Mouse (Mus musculus): ENCODE results near the gene Ckap5. TPM values are rescaled to one million over a fixed set of nuclear protein-coding genes. Genes with fewer than 3 reads are reported as not detected.
A peak's percentile ranks its signal among the peaks of the same experiment; 100 is the strongest.

Gene Ckap5
- polyA plus RNA-seq, 1 experiment from 2014 or later: 64.1 TPM

DNA sequence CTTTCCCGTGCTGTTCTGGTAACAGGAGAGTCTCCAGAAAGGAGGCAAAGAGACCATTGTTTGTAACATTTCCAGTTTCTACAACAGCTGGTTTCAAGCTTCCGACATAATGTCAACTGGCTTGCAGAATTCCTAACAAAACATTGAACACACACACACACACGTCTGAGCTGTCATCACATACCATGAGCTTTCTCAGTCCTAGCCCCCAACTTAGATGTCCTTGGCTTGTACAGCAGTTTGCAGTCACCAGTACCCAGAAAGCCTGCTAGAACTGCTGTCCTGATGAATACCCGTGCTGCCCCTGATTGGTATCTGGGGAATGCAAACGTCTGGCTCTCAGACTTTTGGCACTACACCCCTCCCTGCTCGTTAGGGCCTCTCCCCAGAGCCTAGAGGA is 129.3 kb downstream of the Ckap5 start:
- H3K9ac ChIP-seq (ENCODE audit: low read length): no peak overlapping the region
- H3K27me3 ChIP-seq (ENCODE audit: control insufficient read depth, insufficient read depth, low read length): no peaks in the 10 kb centered on the region
- no peaks in the 10 kb centered on the region for H3K9me3 ChIP-seq (replicated peaks; ENCODE audit: control insufficient read depth, low read length)
- no peak overlapping the region for H3K4me2 ChIP-seq (ENCODE audit: low read depth, low read length)
- H3K4me1 ChIP-seq (ENCODE audit: control insufficient read depth, insufficient read depth, low read length): peaks cover 10% of the 10 kb centered on the region; the same call in 1 of the 2 replicates
- peaks cover 15% of the 10 kb centered on the region; the same call in 1 of the 2 replicates for H3K36me3 ChIP-seq (ENCODE audit: control insufficient read depth, insufficient read depth, low read length)
- WGBS: 54% methylated on average over 6 of the region's 6 CpGs
- no peak overlapping the region for H3K4me3 ChIP-seq (replicated peaks; ENCODE audit: low read length)
- ATAC-seq (ENCODE audit: insufficient read depth, low FRiP score): no peak
- peak overlapping the region; percentile 34 for H3K27ac ChIP-seq (ENCODE audit: low read length)

DNA sequence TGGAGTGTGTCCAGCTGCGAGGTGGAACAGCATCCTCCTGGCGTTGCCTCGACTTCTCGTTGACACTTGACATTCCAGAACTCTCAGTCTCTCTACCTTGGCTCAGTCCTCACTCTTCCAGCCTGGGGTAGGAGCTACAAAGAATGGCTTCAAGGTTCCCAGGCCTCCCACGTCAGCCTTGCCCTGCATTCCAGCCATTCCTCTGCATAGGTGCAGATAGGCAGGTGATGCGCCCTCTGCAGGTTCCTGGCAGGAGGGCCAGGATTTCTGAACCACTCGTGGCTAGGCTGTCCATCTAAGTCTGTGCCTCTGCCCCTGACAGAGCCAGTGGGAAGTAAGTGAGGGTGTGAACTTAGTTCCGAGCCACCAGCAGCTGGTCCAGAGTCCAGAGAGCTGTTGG is 130.2 kb downstream of the Ckap5 start:
- Histone ChIP-seq H3K27me3 (ENCODE audit: control insufficient read depth, insufficient read depth, low read length) (no peaks in the 10 kb centered on the region), H3K9ac (ENCODE audit: low read length) (no peak overlapping the region), H3K27ac (ENCODE audit: low read length) (no peak overlapping the region), H3K36me3 (ENCODE audit: control insufficient read depth, insufficient read depth, low read length) (peaks cover 15% of the 10 kb centered on the region; the same call in 1 of the 2 replicates), H3K9me3 (replicated peaks; ENCODE audit: control insufficient read depth, low read length) (no peaks in the 10 kb centered on the region), H3K4me1 (ENCODE audit: control insufficient read depth, insufficient read depth, low read length) (peaks cover 2% of the 10 kb centered on the region; the same call in 1 of the 2 replicates), H3K4me2 (ENCODE audit: low read depth, low read length) (no peak overlapping the region), H3K4me3 (replicated peaks; ENCODE audit: low read length) (no peak overlapping the region)
- WGBS: 47% methylated on average over 8 of the region's 8 CpGs
- ATAC-seq (ENCODE audit: insufficient read depth, low FRiP score): 0 out of 2 replicates have a peak, but pooled peaks have one; percentile 8

DNA sequence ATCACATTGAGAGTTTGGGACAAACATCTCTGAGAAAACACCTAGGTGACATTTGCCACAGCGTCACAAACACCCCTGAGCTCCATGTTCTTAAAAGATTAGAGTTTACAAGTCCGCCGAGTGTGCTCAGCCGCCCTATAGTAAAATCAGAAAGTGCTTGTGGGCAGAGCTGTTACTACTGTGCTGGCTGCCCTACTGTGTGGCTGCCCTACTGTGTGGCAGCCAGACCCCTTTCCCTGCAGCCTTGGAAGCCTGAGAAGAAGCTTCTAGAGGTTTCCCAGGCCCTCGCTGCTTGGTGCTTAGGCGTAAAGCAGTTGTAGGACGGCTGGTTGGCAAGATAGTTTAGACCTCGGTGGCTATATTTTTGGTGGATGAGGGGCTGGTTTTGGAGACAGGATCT is 133.1 kb downstream of the Ckap5 start:
- Histone ChIP-seq H3K36me3 (ENCODE audit: control insufficient read depth, insufficient read depth, low read length) (peaks cover 12% of the 10 kb centered on the region; the same call in 1 of the 2 replicates), H3K9ac (ENCODE audit: low read length) (no peak overlapping the region)
- WGBS: 95% methylated on average over 8 of the region's 8 CpGs

DNA sequence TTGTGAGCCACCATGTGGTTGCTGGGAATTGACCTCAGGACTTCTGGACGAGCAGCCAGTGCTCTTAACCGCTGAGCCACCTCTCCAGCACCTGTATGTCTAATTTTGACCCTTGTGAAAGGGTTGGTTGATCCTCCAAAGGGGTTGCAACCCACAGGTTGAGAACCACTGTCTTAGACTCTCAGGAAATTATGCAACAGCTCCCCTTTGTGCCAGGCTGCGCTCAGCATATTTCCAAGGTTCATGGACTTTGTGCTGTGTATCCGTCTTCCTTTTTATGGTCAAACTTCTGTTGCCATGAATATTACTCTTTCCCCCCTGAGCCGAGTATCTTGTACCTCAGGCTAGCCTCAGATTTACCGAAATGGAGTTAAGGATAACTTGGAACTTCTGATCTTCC is 134.4 kb downstream of the Ckap5 start:
- 90% methylated on average over 6 of the region's 6 CpGs for WGBS

More for the DNA sequence above, 133.1 kb downstream of the Ckap5 start:
- Histone ChIP-seq H3K9me3 (replicated peaks; ENCODE audit: control insufficient read depth, low read length) (no peaks in the 10 kb centered on the region), H3K27ac (ENCODE audit: low read length) (no peak overlapping the region), H3K4me1 (ENCODE audit: control insufficient read depth, insufficient read depth, low read length) (no peaks in the 10 kb centered on the region), H3K4me2 (ENCODE audit: low read depth, low read length) (no peak overlapping the region), H3K4me3 (replicated peaks; ENCODE audit: low read length) (no peak overlapping the region), H3K27me3 (ENCODE audit: control insufficient read depth, insufficient read depth, low read length) (no peaks in the 10 kb centered on the region)
- ATAC-seq (ENCODE audit: insufficient read depth, low FRiP score): no peak

DNA sequence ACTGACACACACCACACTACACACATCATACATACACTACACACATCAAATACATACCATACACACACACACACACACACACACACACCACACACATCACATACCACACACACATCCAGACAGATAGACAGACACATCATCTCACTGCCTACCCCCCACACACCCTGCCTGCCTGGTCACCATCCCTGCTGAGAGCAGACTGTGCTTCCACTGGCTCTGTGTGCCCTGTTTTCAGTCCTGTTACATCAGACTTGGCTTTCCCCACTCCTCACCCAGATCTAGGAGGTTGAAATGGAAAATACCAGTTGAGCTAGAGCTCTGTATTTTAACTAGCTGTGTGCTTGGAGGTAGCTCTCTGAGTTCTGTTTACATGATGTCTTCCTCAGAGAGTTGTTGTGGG is 138.2 kb downstream of the Ckap5 start:
- H3K4me1 ChIP-seq (ENCODE audit: control insufficient read depth, insufficient read depth, low read length): no peaks in the 10 kb centered on the region
- no peak for ATAC-seq (ENCODE audit: insufficient read depth, low FRiP score)
- no peaks in the 10 kb centered on the region for H3K27me3 ChIP-seq (ENCODE audit: control insufficient read depth, insufficient read depth, low read length)
- H3K4me2 ChIP-seq (ENCODE audit: low read depth, low read length): no peak overlapping the region
- no peak overlapping the region for H3K4me3 ChIP-seq (replicated peaks; ENCODE audit: low read length)
- peaks cover 21% of the 10 kb centered on the region for H3K36me3 ChIP-seq (ENCODE audit: control insufficient read depth, insufficient read depth, low read length)
- H3K27ac ChIP-seq (ENCODE audit: low read length): no peak overlapping the region
- H3K9ac ChIP-seq (ENCODE audit: low read length): no peak overlapping the region
- no peaks in the 10 kb centered on the region for H3K9me3 ChIP-seq (replicated peaks; ENCODE audit: control insufficient read depth, low read length)

More for the DNA sequence above, 134.4 kb downstream of the Ckap5 start:
- no peak overlapping the region for H3K4me3 ChIP-seq (replicated peaks; ENCODE audit: low read length)
- H3K9ac ChIP-seq (ENCODE audit: low read length): no peak overlapping the region
- no peak for ATAC-seq (ENCODE audit: insufficient read depth, low FRiP score)
- peaks cover 17% of the 10 kb centered on the region; the same call in 1 of the 2 replicates for H3K36me3 ChIP-seq (ENCODE audit: control insufficient read depth, insufficient read depth, low read length)
- H3K4me2 ChIP-seq (ENCODE audit: low read depth, low read length): no peak overlapping the region
- H3K9me3 ChIP-seq (replicated peaks; ENCODE audit: control insufficient read depth, low read length): no peaks in the 10 kb centered on the region
- no peaks in the 10 kb centered on the region for H3K4me1 ChIP-seq (ENCODE audit: control insufficient read depth, insufficient read depth, low read length)
- H3K27me3 ChIP-seq (ENCODE audit: control insufficient read depth, insufficient read depth, low read length): no peaks in the 10 kb centered on the region
- no peak overlapping the region for H3K27ac ChIP-seq (ENCODE audit: low read length)

DNA sequence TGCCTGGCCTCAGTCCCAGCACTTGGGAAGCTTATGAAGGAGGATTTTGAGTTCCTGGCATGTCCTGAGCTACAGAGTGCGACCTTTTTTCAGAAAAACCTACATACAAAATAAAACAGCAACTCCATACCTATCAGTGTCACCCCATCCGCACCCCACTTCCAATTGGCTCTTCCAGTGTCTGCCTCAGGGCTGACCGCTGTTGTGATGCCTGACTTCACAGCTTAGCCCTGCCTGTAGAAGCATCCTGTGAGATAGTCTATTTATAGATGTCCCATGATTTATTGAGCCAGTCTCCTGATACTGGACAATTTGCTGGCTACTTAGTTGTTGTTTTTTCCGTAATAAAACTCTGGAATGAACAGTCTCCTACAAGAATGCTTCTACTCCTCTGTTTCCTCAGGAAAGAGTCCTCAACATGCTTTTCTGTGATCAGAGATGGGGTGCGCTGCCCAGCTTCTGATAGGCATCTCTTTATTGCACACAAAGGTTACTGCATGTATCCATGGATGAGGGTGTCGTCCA is 139.9 kb downstream of the Ckap5 start:
- WGBS: 89% methylated on average over 6 of the region's 6 CpGs
- Histone ChIP-seq H3K9me3 (replicated peaks; ENCODE audit: control insufficient read depth, low read length) (no peaks in the 10 kb centered on the region), H3K9ac (ENCODE audit: low read length) (no peak overlapping the region), H3K4me1 (ENCODE audit: control insufficient read depth, insufficient read depth, low read length) (no peaks in the 10 kb centered on the region), H3K27me3 (ENCODE audit: control insufficient read depth, insufficient read depth, low read length) (no peaks in the 10 kb centered on the region), H3K27ac (ENCODE audit: low read length) (no peak overlapping the region), H3K36me3 (ENCODE audit: control insufficient read depth, insufficient read depth, low read length) (peaks cover 27% of the 10 kb centered on the region), H3K4me3 (replicated peaks; ENCODE audit: low read length) (no peak overlapping the region), H3K4me2 (ENCODE audit: low read depth, low read length) (no peak overlapping the region)
- no peak for ATAC-seq (ENCODE audit: insufficient read depth, low FRiP score)

DNA sequence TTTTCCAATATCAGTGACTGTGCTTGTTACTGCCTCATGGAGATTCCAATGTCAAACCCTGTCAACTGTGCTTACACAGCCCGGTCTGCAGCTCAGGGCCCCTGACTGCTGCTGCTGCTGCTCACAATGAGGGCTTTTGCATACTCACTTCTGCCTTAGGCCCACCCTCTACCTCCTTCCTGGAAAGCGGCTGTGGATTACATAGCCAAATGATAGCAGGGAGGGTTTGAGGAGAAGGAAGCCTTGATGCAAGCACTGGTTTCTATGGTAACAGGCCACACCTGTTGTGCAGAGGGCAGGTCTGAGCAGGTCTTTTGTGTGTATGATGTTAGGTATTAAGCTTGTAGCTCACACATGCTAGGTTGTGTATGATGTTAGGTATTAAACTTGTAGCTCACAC is 141.2 kb downstream of the Ckap5 start:
- no peak overlapping the region for H3K27ac ChIP-seq (ENCODE audit: low read length)
- H3K9me3 ChIP-seq (replicated peaks; ENCODE audit: control insufficient read depth, low read length): no peaks in the 10 kb centered on the region
- 57% methylated on average over 2 of the region's 2 CpGs for WGBS
- ATAC-seq (ENCODE audit: insufficient read depth, low FRiP score): peak; percentile 75; the same call in 1 of the 2 replicates
- H3K4me2 ChIP-seq (ENCODE audit: low read depth, low read length): no peak overlapping the region
- H3K4me1 ChIP-seq (ENCODE audit: control insufficient read depth, insufficient read depth, low read length): no peaks in the 10 kb centered on the region
- H3K27me3 ChIP-seq (ENCODE audit: control insufficient read depth, insufficient read depth, low read length): no peaks in the 10 kb centered on the region
- no peak overlapping the region for H3K4me3 ChIP-seq (replicated peaks; ENCODE audit: low read length)
- H3K9ac ChIP-seq (ENCODE audit: low read length): no peak overlapping the region
- peaks cover 27% of the 10 kb centered on the region for H3K36me3 ChIP-seq (ENCODE audit: control insufficient read depth, insufficient read depth, low read length)

DNA sequence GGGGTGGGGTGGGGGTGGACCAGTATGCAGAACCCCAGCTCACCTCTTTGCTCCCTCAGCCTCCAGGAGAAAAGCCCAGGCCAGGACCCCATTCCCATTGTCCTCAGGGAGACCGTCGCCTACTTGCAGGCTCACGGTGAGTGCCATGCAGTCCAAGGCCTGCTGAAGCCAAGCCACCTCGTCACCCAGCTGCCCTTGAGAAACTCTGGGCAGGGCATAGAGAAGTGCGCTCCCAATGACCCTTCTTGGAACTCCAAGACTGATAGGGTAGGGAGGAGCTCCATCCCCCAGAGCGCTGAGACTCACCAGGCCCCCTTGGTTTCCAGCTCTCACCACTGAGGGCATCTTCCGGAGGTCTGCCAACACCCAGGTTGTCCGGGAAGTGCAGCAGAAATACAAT is 142.8 kb downstream of the Ckap5 start:
- H3K4me2 ChIP-seq (ENCODE audit: low read depth, low read length): no peak overlapping the region
- no peaks in the 10 kb centered on the region for H3K9me3 ChIP-seq (replicated peaks; ENCODE audit: control insufficient read depth, low read length)
- no peak overlapping the region for H3K4me3 ChIP-seq (replicated peaks; ENCODE audit: low read length)
- no peak overlapping the region for H3K9ac ChIP-seq (ENCODE audit: low read length)
- no peak for ATAC-seq (ENCODE audit: insufficient read depth, low FRiP score)
- WGBS: 92% methylated on average over 8 of the region's 8 CpGs
- no peak overlapping the region for H3K27ac ChIP-seq (ENCODE audit: low read length)
- H3K36me3 ChIP-seq (ENCODE audit: control insufficient read depth, insufficient read depth, low read length): peaks cover 27% of the 10 kb centered on the region
- H3K27me3 ChIP-seq (ENCODE audit: control insufficient read depth, insufficient read depth, low read length): no peaks in the 10 kb centered on the region
- H3K4me1 ChIP-seq (ENCODE audit: control insufficient read depth, insufficient read depth, low read length): no peaks in the 10 kb centered on the region

DNA sequence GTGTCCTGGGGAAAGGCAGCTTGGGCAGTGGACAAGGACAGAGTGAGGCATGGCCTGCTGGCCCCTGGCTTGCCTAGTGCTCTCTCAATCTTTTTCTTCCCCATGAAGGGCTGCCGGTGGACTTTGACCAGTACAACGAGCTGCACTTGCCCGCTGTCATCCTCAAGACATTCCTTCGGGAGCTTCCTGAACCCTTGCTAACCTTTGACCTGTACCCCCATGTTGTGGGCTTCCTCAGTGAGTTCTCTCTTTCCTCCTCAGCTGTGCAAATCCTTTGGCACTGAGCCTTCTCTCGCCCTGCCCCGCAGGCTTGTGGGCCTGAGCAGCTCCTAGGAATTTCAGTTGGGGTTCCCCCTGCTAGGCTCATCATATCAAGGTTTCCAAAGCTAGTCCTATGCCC is 143.5 kb downstream of the Ckap5 start:
- WGBS: 86% methylated on average over 6 of the region's 6 CpGs
- ATAC-seq (ENCODE audit: insufficient read depth, low FRiP score): no peak

More for the DNA sequence above, 143.5 kb downstream of the Ckap5 start:
- Histone ChIP-seq H3K9me3 (replicated peaks; ENCODE audit: control insufficient read depth, low read length) (no peaks in the 10 kb centered on the region), H3K27me3 (ENCODE audit: control insufficient read depth, insufficient read depth, low read length) (no peaks in the 10 kb centered on the region), H3K27ac (ENCODE audit: low read length) (no peak overlapping the region), H3K36me3 (ENCODE audit: control insufficient read depth, insufficient read depth, low read length) (peaks cover 28% of the 10 kb centered on the region), H3K9ac (ENCODE audit: low read length) (no peak overlapping the region), H3K4me2 (ENCODE audit: low read depth, low read length) (no peak overlapping the region), H3K4me3 (replicated peaks; ENCODE audit: low read length) (no peak overlapping the region), H3K4me1 (ENCODE audit: control insufficient read depth, insufficient read depth, low read length) (no peaks in the 10 kb centered on the region)
